Mouse (Mus musculus): ENCODE data around the gene Vax1.

- TF ChIP-seq POLR2A (IDR thresholded peaks at IDR 0.05; ENCODE audit: borderline replicate concordance, extremely low read depth, low read depth, low read length): no peak
- no peak for TF ChIP-seq CTCF (IDR thresholded peaks at IDR 0.05; ENCODE audit: insufficient read depth, low read length)
Measured at GRCm38 (mm10) chr19:59173341-59174015, 3.6 kb upstream of the Vax1 start.

Data from lung, adult 2 months (tissue).